Mouse (Mus musculus) embryonic facial prominence, embryonic 14.5 days (tissue): Measurements from ENCODE around the gene March4. TPM values are rescaled to one million over a fixed set of nuclear protein-coding genes. Genes with fewer than 3 reads are reported as not detected.

Experiments used
- ATAC-seq: fragments of 200-750 bp; cut with Nextera tagmentation; 2 replicates; pipeline ENCODE4 v1.8.0; 2017; ENCODE audit warnings: low read depth, moderate number of reproducible peaks, moderate TSS enrichment
- DNase-seq: peaks from one replicate; pipeline ENCODE4 v3.0.0-alpha.2; 2015; ENCODE audit warnings: low spot score
- H3K27ac ChIP-seq: fragments of 300-500 bp; sonication (generic); replicated peaks from 2 replicates; pipeline ENCODE4 v1.5.1; 2014; ENCODE audit warnings: low read depth, mild to moderate bottlenecking, low read length, moderate library complexity
- H3K27me3 ChIP-seq: fragments of 300-500 bp; sonication (generic); replicated peaks from 2 replicates; pipeline ENCODE4 v1.6.1; 2014; ENCODE audit warnings: low read length; ENCODE audit not compliant: control insufficient read depth, insufficient read depth
- H3K36me3 ChIP-seq: fragments of 300-500 bp; sonication (generic); 2 replicates; pipeline ENCODE4 v1.6.1; 2014; ENCODE audit warnings: low read length, mixed read lengths; ENCODE audit not compliant: control insufficient read depth, insufficient read depth
- H3K4me1 ChIP-seq: fragments of 300-500 bp; sonication (generic); 2 replicates; pipeline ENCODE4 v1.6.1; 2014; ENCODE audit warnings: antibody characterized with exemption, low read length; ENCODE audit not compliant: control insufficient read depth, insufficient read depth
- H3K4me2 ChIP-seq: fragments of 300-500 bp; sonication (generic); 2 replicates; pipeline ENCODE4 v1.6.1; 2014; ENCODE audit warnings: low read depth, mild to moderate bottlenecking, low read length, moderate library complexity, mixed read lengths
- H3K4me3 ChIP-seq: fragments of 300-500 bp; sonication (generic); 2 replicates; pipeline ENCODE4 v1.5.1; 2014; ENCODE audit warnings: low read depth, mild to moderate bottlenecking, low read length
- H3K9ac ChIP-seq: fragments of 300-500 bp; sonication (generic); 2 replicates; pipeline ENCODE4 v1.6.1; 2014; ENCODE audit warnings: low read depth, mild to moderate bottlenecking, low read length, moderate library complexity, mixed read lengths
- H3K9me3 ChIP-seq: fragments of 300-500 bp; sonication (generic); 2 replicates; pipeline ENCODE4 v1.6.1; 2016; ENCODE audit warnings: low read length; ENCODE audit not compliant: control insufficient read depth
- WGBS: fragments of 180-500 bp; shearing (Covaris S2); extraction: QIAGEN DNeasy Blood & Tissue Kit; methylation state at CpG from one replicate; pipeline ENCODE4 v1.1.7; 2014; 5-methylcytosine and 5-hydroxymethylcytosine counted together
- polyA plus RNA-seq: library from polyadenylated mRNA; unstranded; fragments of >200 nt; fragmentation: Nextera tagmentation; extraction: Ambion mirVana; gene quantifications from 2 replicates; pipeline ENCODE4 v1.2.1, GENCODE M21; 2014

March4 gene
- polyA plus RNA-seq, 1 experiment from 2014 or later: 0.17 TPM

DNA sequence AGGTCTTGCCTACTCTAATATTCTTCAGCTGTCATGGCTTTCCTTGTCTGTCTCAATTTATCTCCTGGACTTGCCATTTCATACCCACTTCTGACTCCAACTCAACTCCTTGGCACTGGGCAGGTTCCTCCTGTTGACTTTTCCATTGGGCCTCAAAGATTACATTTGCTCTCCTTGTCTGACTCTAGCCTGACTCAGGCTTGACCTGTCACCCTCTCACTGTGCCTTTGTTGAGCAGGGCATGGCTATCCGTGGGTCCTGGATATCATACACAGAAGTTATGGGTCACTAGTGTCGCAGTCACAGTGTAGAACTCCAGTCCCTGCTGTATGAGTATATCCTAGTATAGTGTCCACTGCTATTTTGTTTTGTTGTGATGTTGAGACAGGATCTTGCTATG lies 60.1 kb downstream of the March4 start:
- 91% methylated on average over 2 of the region's 2 CpGs for WGBS
- no peak for ATAC-seq
- H3K4me2 ChIP-seq: no peak overlapping the region

DNA sequence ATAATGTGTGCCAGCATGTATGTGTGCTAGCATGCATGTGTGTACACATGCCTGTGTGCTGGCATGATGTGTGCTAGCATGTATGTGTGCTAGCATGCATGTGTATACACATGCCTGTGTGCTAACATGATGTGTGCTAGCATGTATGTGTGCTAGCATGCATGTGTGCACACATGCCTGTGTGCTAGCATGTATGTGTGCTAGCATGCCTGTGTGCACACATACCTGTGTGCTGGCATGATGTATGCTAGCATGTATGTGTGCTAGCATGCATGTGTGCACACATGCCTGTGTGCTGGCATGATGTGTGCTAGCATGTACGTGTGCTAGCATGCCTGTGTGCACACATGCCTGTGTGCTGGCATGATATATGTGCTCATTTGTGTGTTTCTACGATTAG lies 67.7 kb downstream of the March4 start:
- H3K9me3 ChIP-seq: 0 out of 2 replicates have a peak, but pooled peaks cover 3% of the 10 kb centered on the region
- H3K4me3 ChIP-seq: no peak overlapping the region
- H3K4me1 ChIP-seq: no peaks in the 10 kb centered on the region
- DNase-seq: no peak
- ATAC-seq: no peak
- H3K27ac ChIP-seq: no peak overlapping the region
- H3K4me2 ChIP-seq: no peak overlapping the region
- no peaks in the 10 kb centered on the region for H3K27me3 ChIP-seq
- H3K36me3 ChIP-seq: no peaks in the 10 kb centered on the region
- H3K9ac ChIP-seq: no peak overlapping the region
- WGBS: 84% methylated on average over 2 of the region's 2 CpGs

More for the DNA sequence above, 60.1 kb downstream of the March4 start:
- H3K27ac ChIP-seq: no peak overlapping the region
- H3K4me1 ChIP-seq: no peaks in the 10 kb centered on the region
- H3K9me3 ChIP-seq: no peaks in the 10 kb centered on the region
- H3K9ac ChIP-seq: no peak overlapping the region
- no peak for DNase-seq
- no peaks in the 10 kb centered on the region for H3K36me3 ChIP-seq
- no peak overlapping the region for H3K4me3 ChIP-seq
- H3K27me3 ChIP-seq: no peaks in the 10 kb centered on the region

DNA sequence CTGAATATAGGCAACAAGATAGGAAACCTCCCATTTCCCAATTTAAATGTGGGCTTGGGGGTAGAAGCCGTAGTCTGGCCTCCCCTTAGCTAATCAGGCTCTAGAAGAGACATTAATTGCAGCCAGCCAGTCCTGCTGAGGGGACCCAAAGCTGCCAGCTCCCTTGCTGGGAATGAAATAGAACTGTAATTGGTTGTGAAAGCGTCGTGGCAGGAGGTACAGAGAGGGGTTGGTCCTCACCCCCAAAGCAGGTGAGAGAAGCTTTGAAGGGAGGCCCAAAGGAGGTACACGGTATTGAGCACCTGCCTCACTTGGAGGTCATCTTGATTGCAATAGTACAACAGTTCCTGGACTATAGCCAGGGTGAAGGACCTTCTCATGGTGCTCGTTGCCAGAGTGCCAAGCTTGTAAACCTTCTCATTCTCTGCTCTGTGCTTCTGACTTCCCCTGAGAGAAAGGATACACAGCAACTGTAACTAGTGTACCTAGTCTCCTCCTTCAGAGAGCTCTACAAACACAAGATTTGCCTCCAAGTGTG lies 68.2 kb downstream of the March4 start:
- 0 out of 2 replicates have a peak, but pooled peaks cover 3% of the 10 kb centered on the region for H3K9me3 ChIP-seq
- WGBS: 62% methylated on average over 5 of the region's 5 CpGs
- H3K27ac ChIP-seq: no peak overlapping the region
- H3K4me2 ChIP-seq: no peak overlapping the region
- no peak overlapping the region for H3K4me3 ChIP-seq
- H3K36me3 ChIP-seq: no peaks in the 10 kb centered on the region
- H3K9ac ChIP-seq: no peak overlapping the region
- no peaks in the 10 kb centered on the region for H3K27me3 ChIP-seq
- no peak for ATAC-seq
- no peak for DNase-seq
- H3K4me1 ChIP-seq: no peaks in the 10 kb centered on the region

DNA sequence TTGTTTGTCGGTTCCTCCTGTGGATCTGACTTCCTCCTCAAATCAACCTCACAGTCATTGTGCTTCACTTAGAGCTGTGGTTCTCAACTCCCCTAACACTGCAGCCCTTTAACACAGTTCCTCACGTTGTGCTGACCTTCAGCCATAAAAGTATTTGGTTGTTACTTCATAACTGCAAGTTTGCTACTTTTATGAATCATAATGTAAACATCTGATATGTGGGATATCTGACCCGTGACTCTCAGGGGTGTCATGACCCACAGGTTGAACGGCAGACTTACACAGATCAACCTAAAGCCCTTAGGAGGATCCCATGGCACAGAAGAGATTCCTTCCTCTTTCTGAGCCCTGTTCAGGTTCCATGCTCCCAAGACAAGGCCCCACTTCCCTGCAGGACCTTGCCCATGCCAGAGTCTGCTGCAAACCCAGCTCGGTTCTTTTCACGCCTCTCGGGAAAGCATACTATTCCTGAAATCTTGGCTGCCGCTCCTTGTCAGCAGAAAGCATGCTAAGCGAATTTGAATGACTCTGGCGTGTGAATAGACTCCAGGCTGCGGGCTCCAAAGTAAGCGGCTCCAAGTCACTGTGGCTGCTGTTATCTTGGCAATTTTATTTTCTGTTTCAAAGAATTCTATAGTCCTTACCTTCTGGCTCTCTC lies 71.7 kb downstream of the March4 start:
- 32% methylated on average over 12 of the region's 12 CpGs for WGBS
- Histone ChIP-seq H3K4me1 (no peaks in the 10 kb centered on the region), H3K27ac (no peak overlapping the region), H3K27me3 (no peaks in the 10 kb centered on the region), H3K4me2 (no peak overlapping the region), H3K9ac (no peak overlapping the region), H3K4me3 (no peak overlapping the region), H3K36me3 (no peaks in the 10 kb centered on the region), H3K9me3 (no peaks in the 10 kb centered on the region)
- DNase-seq: peak; percentile 58
- peak; percentile 30; the same call in 1 of the 2 replicates for ATAC-seq

DNA sequence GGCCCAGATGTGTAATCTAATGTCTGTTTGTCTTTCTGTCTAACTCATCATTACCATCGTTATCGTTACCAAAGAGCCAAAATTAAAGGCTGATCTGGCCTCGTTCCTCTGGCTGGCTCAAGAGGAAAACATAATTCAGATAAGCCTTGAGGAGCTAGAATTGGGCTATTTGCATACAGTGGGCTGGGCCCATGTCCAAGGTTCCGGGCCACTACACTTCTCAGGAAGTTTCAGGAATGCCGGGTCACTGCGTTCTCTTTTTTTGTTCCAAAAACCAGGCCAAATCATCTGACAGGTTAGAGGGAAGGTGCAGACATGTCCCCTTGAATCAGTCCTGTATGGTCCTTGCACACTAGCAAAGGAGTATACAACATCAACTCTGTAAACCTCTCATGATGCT lies 74.2 kb downstream of the March4 start:
- DNase-seq (no peak), ATAC-seq (no peak)
- H3K36me3 ChIP-seq: no peaks in the 10 kb centered on the region
- no peaks in the 10 kb centered on the region for H3K9me3 ChIP-seq
- 57% methylated on average over 6 of the region's 6 CpGs for WGBS
- H3K27me3 ChIP-seq: no peaks in the 10 kb centered on the region
- no peak overlapping the region for H3K9ac ChIP-seq
- no peak overlapping the region for H3K4me2 ChIP-seq
- no peak overlapping the region for H3K27ac ChIP-seq
- H3K4me3 ChIP-seq: no peak overlapping the region
- H3K4me1 ChIP-seq: no peaks in the 10 kb centered on the region

DNA sequence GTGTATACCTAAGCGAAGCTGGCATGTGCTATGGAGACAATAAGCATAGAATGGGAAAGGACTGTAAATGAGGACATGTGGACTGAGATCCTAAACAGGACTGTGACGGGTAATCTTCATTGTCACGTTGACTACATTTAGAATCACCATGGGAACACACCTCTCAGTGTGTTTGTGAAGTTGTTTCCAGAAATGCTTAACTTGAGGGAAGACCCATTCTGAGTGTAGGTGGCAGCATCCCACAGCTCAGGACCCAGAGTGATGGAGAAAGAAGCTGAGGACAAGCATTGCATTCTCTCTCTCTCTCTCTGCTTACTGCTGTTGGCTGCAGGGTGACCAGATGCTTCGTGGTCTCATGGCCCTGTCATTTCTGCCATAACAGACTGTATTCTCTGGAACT lies 79.1 kb downstream of the March4 start:
- Histone ChIP-seq H3K27me3 (no peaks in the 10 kb centered on the region), H3K4me3 (no peak overlapping the region), H3K9ac (no peak overlapping the region), H3K4me2 (no peak overlapping the region), H3K36me3 (no peaks in the 10 kb centered on the region), H3K4me1 (no peaks in the 10 kb centered on the region), H3K27ac (no peak overlapping the region), H3K9me3 (no peaks in the 10 kb centered on the region)
- DNase-seq (no peak), ATAC-seq (no peak)
- 86% methylated on average over 4 of the region's 4 CpGs for WGBS

DNA sequence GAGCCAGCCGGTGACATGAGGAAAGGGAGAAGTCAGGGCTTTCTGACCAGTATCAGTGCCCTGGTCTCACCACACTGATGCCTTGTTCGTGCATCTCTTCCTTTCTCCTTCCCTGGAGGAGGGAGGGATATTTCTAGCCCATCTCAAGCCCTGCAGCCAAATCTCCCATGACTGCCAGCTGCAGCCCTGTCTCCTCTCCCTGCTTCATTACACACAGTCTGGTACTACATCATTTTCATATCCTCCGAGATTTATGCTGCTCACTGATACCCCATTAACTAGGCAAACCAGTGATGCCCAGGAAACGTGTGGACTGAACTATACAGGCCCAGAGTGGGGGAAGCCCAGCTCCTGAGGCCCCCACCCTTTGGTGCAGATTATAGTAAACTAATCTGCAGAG lies 80.8 kb downstream of the March4 start:
- ATAC-seq: 0 out of 2 replicates have a peak, but pooled peaks have one; percentile 33
- Histone ChIP-seq H3K4me1 (no peaks in the 10 kb centered on the region), H3K27me3 (no peaks in the 10 kb centered on the region), H3K27ac (no peak overlapping the region), H3K36me3 (no peaks in the 10 kb centered on the region), H3K9ac (no peak overlapping the region), H3K4me2 (no peak overlapping the region), H3K9me3 (no peaks in the 10 kb centered on the region), H3K4me3 (no peak overlapping the region)
- 72% methylated on average over 4 of the region's 4 CpGs for WGBS
- DNase-seq: no peak

DNA sequence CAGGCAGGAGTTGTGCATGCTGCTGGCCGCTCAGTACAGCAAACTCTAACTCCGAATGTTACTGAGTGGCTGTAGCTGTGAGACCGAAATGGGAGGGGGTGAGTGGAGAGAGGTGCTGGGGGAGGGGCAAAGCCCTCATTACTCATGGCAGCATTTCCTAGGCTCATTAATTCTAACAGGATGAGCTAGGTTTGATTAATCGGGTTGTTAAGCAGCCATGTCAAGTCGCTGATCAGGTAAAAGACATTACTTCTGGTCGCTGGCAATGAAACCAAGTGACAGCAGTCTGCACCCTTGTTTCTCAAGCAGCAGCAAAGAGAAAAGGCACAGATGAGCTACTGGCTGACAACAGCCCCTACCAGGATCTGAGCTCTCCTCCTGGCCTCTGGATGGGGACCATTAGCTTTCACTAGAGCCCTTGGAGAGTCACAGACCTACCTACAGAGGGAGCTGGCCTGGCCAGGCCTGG lies 82.0 kb downstream of the March4 start:
- ATAC-seq: no peak; the same call in 1 of the 2 replicates
- H3K9me3 ChIP-seq: no peaks in the 10 kb centered on the region
- no peak overlapping the region for H3K4me3 ChIP-seq
- no peaks in the 10 kb centered on the region for H3K4me1 ChIP-seq
- no peaks in the 10 kb centered on the region for H3K27me3 ChIP-seq
- H3K4me2 ChIP-seq: no peak overlapping the region
- no peak overlapping the region for H3K27ac ChIP-seq
- H3K36me3 ChIP-seq: no peaks in the 10 kb centered on the region
- DNase-seq: peak; percentile 13
- H3K9ac ChIP-seq: no peak overlapping the region
- 73% methylated on average over 6 of the region's 6 CpGs for WGBS

DNA sequence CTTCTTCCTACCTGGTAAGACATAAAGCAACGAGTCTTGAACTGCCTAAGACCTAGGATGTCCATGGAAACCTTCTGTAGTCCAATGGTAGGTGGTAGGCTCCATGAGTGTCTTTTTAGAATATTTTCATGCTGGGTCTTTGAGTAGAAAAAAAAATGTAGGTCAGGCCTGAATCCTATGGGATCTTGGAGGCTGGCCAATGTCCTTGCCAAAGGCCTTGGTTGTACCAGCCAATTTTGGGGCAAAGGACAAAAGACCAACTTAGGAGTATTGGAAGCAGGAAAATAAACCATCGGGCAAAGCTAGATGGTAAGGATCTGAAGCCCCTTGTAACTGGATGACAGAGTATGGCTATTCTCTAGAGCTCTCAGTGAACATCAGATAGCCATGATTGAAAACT lies 83.9 kb downstream of the March4 start:
- H3K36me3 ChIP-seq: no peaks in the 10 kb centered on the region
- H3K9me3 ChIP-seq: no peaks in the 10 kb centered on the region
- H3K27ac ChIP-seq: no peak overlapping the region
- WGBS: 76% methylated on average over 2 of the region's 2 CpGs
- no peak for ATAC-seq
- H3K4me1 ChIP-seq: no peaks in the 10 kb centered on the region
- H3K4me3 ChIP-seq: no peak overlapping the region
- DNase-seq: no peak
- no peak overlapping the region for H3K4me2 ChIP-seq
- H3K27me3 ChIP-seq: no peaks in the 10 kb centered on the region
- H3K9ac ChIP-seq: no peak overlapping the region
